Mouse (Mus musculus): ENCODE measurements around the gene Zscan5b.
"Not testable (repeated sequence)": the region's sequence is repeated elsewhere in the genome, so short reads cannot be mapped to it uniquely, and the experiment has no call there.

Gene Zscan5b

GRCm38 (mm10) chr7:6244361-6245292 lies 22.5 kb downstream of the Zscan5b start:
- peak; percentile 52 to 61 for DNase-seq

DNA sequence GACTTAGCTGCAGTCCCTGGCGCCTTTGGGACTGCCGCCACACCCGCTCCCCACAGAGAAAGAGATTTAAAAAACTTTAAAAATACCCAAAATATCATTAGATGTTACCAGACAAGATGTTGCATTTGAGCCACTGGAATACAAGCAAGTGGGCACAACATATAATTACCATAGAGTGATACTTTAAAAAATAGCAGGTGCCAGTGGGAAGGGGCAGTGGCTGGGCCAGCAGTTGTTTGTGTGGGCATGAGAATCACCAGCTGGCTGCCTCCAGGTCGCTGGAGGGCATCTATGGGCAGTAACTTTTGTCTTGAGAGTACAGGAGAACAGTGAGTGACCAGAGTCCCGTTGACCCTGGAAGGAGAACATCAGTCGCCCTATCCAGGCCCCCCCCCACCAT lies 30.3 kb downstream of the Zscan5b start, which contains the start of gene Epp13:
TSS of gene Epp13 (plus strand) at position 301 of the 400 bp plus-strand sequence.
- no peak for DNase-seq

DNA sequence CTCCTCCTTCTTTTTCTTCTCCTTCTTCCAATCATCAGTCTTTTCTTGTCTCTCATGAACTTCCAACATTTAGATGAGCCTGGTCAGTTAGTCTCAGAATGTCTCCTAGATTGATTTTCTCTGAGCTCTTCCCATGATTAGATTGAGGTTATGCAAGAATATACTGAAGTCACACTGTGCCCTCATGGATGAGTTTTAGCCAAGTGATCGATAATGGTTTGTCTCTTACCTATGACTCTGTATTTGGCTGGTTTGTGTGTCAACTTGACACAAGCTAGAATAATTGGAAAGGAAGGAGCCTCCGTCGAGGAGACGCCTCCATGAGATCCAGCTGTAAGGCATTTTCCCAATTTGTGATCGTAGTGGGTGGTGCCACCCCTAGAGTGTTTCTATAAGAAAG lies 32.4 kb downstream of the Zscan5b start:
- DNase-seq = no peak

DNA sequence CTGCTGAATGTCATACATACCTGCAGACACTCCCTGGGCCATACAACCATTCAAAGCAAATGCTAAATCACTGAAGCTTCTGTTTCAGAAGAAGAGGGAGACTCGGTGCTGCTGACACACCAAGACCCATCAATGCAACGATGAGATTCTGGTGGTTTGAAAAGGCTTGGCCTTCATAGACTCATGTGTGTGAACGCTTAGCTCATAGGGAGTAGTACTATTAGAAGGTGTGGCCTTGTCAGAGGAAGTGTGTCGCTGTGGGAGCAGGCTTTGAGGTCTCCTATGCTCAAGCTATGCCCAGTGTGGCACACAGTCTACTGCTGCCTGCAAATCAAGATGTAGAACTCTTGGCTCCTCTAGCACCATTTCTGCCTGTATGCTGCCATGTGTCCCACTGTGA lies 35.3 kb downstream of the Zscan5b start:
- DNase-seq = no peak

DNA sequence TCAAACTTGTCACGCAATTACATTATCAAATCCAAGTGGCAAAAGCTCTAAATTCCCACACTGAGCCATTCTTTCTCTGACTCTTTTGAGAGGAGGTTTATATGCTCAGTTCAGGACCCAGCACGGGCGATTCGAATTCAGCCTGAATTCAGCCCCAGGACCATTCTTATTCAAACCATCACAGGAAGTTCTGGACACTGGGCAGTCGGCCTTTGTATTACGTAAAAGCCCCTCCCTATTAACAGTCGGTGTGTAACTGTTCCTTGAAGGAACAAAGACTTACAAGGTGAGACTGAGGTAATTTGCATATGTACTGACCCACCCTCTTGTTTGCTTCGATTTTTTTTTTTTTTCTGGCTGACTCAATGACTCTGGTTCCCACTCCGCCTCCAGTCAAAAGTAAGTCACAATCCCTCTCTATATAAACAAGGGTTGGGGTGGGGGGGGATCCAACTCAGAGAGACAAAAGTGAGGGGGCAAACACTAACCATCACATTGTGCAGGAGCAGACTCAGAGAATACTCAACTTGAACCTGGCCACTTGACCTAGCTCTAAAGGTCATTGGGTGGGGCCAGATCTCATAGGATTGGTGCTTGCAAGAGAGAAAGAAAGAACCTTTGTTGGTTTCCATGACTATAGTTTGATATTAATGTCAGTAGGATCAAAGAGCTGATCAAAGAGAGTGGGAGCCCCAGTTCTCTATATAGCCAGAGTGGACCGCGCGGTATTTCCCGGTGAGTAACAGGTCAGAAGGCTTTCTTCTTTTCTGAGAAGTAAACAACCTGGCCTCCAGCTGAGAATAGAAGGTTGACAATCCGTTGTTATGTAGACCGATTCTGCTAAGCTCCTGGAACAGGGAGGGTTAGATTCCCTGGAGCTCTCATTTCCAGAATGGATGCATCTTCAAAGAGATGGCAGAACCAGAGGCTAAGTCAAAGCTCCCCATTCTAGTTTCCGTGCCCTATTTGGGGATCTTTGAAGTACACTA lies 36.4 kb downstream of the Zscan5b start:
- no peak for DNase-seq

DNA sequence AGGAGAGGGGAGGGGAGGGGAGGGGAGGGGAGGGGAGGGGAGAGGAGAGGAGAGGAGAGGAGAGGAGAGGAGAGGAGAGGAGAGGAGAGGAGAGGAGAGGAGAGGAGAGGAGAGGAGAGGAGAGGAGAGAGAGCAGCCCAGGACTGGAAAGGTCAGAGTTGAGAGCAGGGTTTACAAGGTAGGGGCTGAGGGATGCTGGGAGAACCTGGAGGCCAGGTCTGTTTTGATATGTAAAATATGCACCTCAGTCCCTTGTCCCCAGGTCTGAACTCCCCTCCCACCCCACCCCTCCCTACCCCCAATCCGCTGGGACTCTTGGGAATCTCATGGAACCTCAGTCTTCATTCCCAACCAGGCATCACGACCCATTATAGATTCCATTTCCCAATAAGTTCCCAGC lies 37.9 kb downstream of the Zscan5b start:
- not testable (repeated sequence) for DNase-seq

GRCm38 (mm10) chr7:6262120-6262519 lies 40.0 kb downstream of the Zscan5b start:
- no peak for DNase-seq

DNA sequence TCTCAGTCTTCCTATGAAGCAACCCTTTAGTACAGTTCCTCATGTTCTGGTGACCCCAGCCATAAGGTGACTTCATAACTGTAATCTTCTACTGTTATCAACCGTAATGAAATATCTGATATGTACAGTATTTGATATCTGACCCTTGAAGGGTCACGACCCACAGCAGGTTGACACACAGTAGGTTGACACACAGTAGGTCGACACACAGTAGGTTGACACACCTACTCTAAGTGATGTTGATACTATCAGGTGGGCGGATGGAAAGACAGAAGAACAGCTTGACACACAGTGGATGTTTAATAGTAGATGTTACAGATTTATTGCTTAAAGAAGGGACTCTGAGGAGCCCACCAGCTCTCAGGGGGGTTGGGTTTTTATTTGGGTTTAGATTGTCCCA lies 40.9 kb downstream of the Zscan5b start:
- no peak for DNase-seq

- peak in 1 of 2 experiments; percentile 40 for DNase-seq
Measured at GRCm38 (mm10) chr7:6265695-6266094, 43.6 kb downstream of the Zscan5b start.

DNA sequence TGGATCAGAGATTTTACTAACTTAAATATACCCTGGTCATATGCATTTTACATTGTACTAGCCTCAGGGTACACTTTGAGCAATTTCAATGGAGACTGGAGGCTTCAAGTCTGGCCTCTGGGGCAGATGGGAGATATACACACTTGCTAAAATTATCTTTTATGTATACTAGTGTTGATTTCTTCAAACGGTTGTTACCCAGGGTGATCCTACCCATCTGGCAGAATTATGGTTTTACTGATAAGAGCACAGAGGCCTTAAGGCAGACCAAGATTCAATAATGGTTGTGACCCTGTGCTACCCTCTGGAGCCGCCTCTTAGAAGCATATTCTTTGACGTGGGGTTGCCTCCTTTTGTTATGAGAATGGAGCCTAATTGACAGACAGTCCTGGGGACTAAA lies 55.8 kb downstream of the Zscan5b start:
- DNase-seq = no peak

DNA sequence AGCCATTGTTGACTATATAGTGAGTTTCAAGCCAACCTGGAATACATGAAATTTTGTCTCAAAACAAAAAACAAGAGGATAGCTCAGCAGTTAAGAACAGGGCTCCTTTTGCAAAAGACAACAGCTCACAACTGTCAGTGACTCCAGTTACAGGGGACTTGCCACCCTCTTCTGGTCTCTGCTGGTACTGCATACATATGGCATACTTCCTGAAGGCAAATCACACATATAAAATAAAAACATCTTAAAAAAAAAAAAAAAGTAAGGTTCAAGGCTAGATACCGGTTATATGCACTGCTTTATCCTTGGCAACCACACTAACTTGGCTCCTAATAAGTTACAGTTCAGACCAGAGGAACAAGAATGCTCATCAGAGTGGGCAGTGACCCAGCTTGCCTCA lies 60.7 kb downstream of the Zscan5b start:
- DNase-seq = peak; percentile 59 to 82

- DNase-seq = peak; percentile 72 to 82
Measured at GRCm38 (mm10) chr7:6283451-6284075, 61.5 kb downstream of the Zscan5b start.

GRCm38 (mm10) chr7:6284442-6285012 lies 62.4 kb downstream of the Zscan5b start:
- no peak for DNase-seq

- no peak for DNase-seq
Measured at GRCm38 (mm10) chr7:6285366-6285765, 63.3 kb downstream of the Zscan5b start.

GRCm38 (mm10) chr7:6285842-6286705 lies 64.0 kb downstream of the Zscan5b start, which contains the start of gene Zfp667:
TSS of gene Zfp667 (plus strand) at chr7:6286579.
- peak; percentile 94 to 95 for DNase-seq

GRCm38 (mm10) chr7:6286921-6287531 lies 64.9 kb downstream of the Zscan5b start:
- DNase-seq = no peak
